In the genomic region with DNA sequence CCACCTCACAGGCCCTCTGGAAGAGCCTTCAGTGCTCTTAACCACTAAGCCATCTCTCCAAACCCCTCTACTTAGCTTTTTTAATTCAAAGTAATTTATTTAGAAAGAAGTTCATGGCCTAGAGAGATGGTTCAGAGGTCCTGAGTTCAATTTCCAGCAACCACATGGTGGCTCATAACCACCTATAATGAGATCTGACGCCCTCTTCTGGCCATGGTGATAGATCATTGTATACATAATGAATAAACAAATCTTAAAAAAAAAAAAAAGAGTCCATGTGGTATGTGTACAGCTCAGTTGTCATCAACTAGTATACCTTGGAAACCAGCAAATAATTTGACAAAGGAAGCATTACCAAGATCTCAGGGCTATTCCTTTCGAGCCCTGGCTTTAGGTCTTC, we compare ENCODE assay signal across 15 mouse cellular contexts. TPM values are rescaled to one million over a fixed set of nuclear protein-coding genes. Genes with fewer than 3 reads are reported as not detected.
DNase-seq lines count a peak whose midpoint lies in the region; TF ChIP-seq lines count a peak whose summit lies in the region.
"Had no signal": no experiment of that assay in that cellular context is flagged by ENCODE, and none has a peak within 500 bp of the region (broad histone marks: within the 10 kb centered on the region; RNA-seq: fewer than 3 reads in every experiment).

No protein-coding gene starts in this region.

- H3K27me3 ChIP-seq in thymus, adult 2 months (ENCODE audit: control insufficient read depth, insufficient read depth, low read length) = no peaks in the 10 kb centered on the region
- H3K27me3 ChIP-seq: embryonic facial prominence, embryonic 13.5 days; forebrain, embryonic 13.5 days; heart, embryonic 13.5 days; kidney, embryonic 15.5 days had no signal

- TF ChIP-seq CTCF in thymus, adult 2 months (IDR thresholded peaks at IDR 0.05; ENCODE audit: borderline replicate concordance, control insufficient read depth, extremely low read depth, insufficient read depth, low read length, poor library complexity) = no peak

- WGBS in thymus, adult 2 months = 85% methylated on average over 2 of the region's 2 CpGs

- TF ChIP-seq POLR2A in thymus, adult 2 months (IDR thresholded peaks at IDR 0.05; ENCODE audit: control insufficient read depth, extremely low read depth, insufficient read depth, low read length, poor library complexity) = no peak

- H3K27ac ChIP-seq in thymus, adult 2 months (ENCODE audit: control insufficient read depth, insufficient read depth, low read length) = no peak overlapping the region
- H3K27ac ChIP-seq: embryonic facial prominence, embryonic 13.5 days; forebrain, embryonic 13.5 days; heart, embryonic 13.5 days; hindbrain, embryonic 10.5 days; kidney, embryonic 15.5 days had no signal

- no peaks in the 10 kb centered on the region for H3K4me1 ChIP-seq in thymus, adult 2 months (replicated peaks; ENCODE audit: control insufficient read depth, insufficient read depth, low read length)
- H3K4me1 ChIP-seq: embryonic facial prominence, embryonic 13.5 days; forebrain, embryonic 13.5 days; heart, embryonic 13.5 days; hindbrain, embryonic 10.5 days; kidney, embryonic 15.5 days had no signal

- peaks cover 78% of the 10 kb centered on the region for H3K36me3 ChIP-seq in thymus, adult 2 months (ENCODE audit: control insufficient read depth, insufficient read depth, low read length)

- peak; percentile 11 for DNase-seq in embryo, embryonic 10 days (ENCODE audit: low spot score)
- no peak for DNase-seq in embryo, embryonic 9.5 days (ENCODE audit: extremely low spot score)
- peak; percentile 34 for DNase-seq in thymus, adult 2 months
- DNase-seq in thymus, adult 18-20 months = no peak
- DNase-seq in embryo, embryonic 11 days = peak; percentile 5
- no peak for DNase-seq in adrenal gland, postnatal 25 days
- no peak for DNase-seq in urinary bladder, postnatal 10 days (ENCODE audit: low spot score)
- no peak for DNase-seq in gastrocnemius, postnatal 4 days (ENCODE audit: low spot score in 2 of 2)
- DNase-seq: cerebellum, adult 8-10 months had no signal

- no peak overlapping the region for H3K4me3 ChIP-seq in thymus, adult 2 months (ENCODE audit: control insufficient read depth, insufficient read depth, low read length)
- H3K4me3 ChIP-seq: embryonic facial prominence, embryonic 13.5 days; forebrain, embryonic 13.5 days; heart, embryonic 13.5 days; hindbrain, embryonic 10.5 days; kidney, embryonic 15.5 days had no signal

RNA-seq across cellular contexts. Expression of a gene that starts 24.2 kb away (rescaled TPM):
- polyA plus RNA-seq in thymus, adult 2 months (2012; rRNA removed) = 75.8 and 82.8 TPM in 2 replicates
- total RNA-seq in adrenal gland, postnatal 25 days (2021) = 73.5 and 77.2 TPM in 2 replicates
- 10 to 100 TPM; 38.9 to 43.3 TPM for total RNA-seq in gastrocnemius, postnatal 4 days (2021)

RNA-seq across cellular contexts. Expression of a gene that starts 48.5 kb away (rescaled TPM):
- 3.4 and 5.0 TPM in 2 replicates for polyA plus RNA-seq in thymus, adult 2 months (2012; rRNA removed)
- 7.1 and 11.0 TPM in 2 replicates for total RNA-seq in adrenal gland, postnatal 25 days (2021)
- 10 to 100 TPM; 21.6 to 25.8 TPM for total RNA-seq in gastrocnemius, postnatal 4 days (2021)
- total RNA-seq: megakaryocyte, adult 5-6 weeks had no signal

Comparison
In these comparisons a context has a peak if more than half of its experiments do, and no peak if none do; other contexts are left out.
1. DNase-seq: peak in embryo, embryonic 10 days (single experiment), thymus, adult 2 months (single experiment) and embryo, embryonic 11 days (single experiment); none in embryo, embryonic 9.5 days (single experiment), thymus, adult 18-20 months (0 of 2), adrenal gland, postnatal 25 days (single experiment), urinary bladder, postnatal 10 days (single experiment) and gastrocnemius, postnatal 4 days (0 of 2).